Mouse (Mus musculus) WW6 (cell line): Measurements from ENCODE around the gene Kank2.
"Not testable (repeated sequence)": the region's sequence is repeated elsewhere in the genome, so short reads cannot be mapped to it uniquely, and the experiment has no call there.

Experiments used
- DNase-seq: peaks from one replicate; pipeline ENCODE4 v3.0.0-alpha.2; 2013; ENCODE audit warnings: low read depth, low spot score

The Kank2 gene

GRCm38 (mm10) chr9:21784517-21785307 is 13.8 kb downstream of the Kank2 start:
- DNase-seq, result no peak

- DNase-seq, result no peak
These were observed 16.7 kb downstream of the Kank2 start for GRCm38 (mm10) chr9:21781657-21782468.

GRCm38 (mm10) chr9:21777726-21778125 is 20.8 kb downstream of the Kank2 start:
- no peak for DNase-seq

- no peak for DNase-seq
These were observed 24.2 kb downstream of the Kank2 start for GRCm38 (mm10) chr9:21774353-21774752.

- not testable (repeated sequence) for DNase-seq
These were observed 25.1 kb downstream of the Kank2 start for GRCm38 (mm10) chr9:21773396-21773795.

- DNase-seq, result no peak
These were observed 28.9 kb downstream of the Kank2 start for GRCm38 (mm10) chr9:21769558-21770183.

GRCm38 (mm10) chr9:21768511-21769411 is 29.8 kb downstream of the Kank2 start:
- no peak for DNase-seq

- no peak for DNase-seq
These were observed 30.6 kb downstream of the Kank2 start for GRCm38 (mm10) chr9:21767896-21768295.

GRCm38 (mm10) chr9:21764084-21764999 is 34.2 kb downstream of the Kank2 start:
- no peak for DNase-seq

GRCm38 (mm10) chr9:21762135-21762534 is 36.4 kb downstream of the Kank2 start:
- peak; percentile 18 for DNase-seq

- peak; percentile 93 for DNase-seq
These were observed 38.1 kb downstream of the Kank2 start, which contains the start of gene Spc24 for GRCm38 (mm10) chr9:21760155-21761088. Spc24 (minus strand) TSS chr9:21760303.

- no peak for DNase-seq
These were observed 38.8 kb downstream of the Kank2 start for GRCm38 (mm10) chr9:21759718-21760117.

- DNase-seq, result no peak
These were observed 39.7 kb downstream of the Kank2 start for GRCm38 (mm10) chr9:21758576-21759529.

GRCm38 (mm10) chr9:21754516-21755321 is 43.8 kb downstream of the Kank2 start:
- no peak for DNase-seq

- no peak for DNase-seq
These were observed 44.5 kb downstream of the Kank2 start for GRCm38 (mm10) chr9:21754003-21754402.

GRCm38 (mm10) chr9:21752252-21752792 is 46.2 kb downstream of the Kank2 start:
- DNase-seq, result no peak

GRCm38 (mm10) chr9:21751347-21751746 is 47.2 kb downstream of the Kank2 start:
- DNase-seq, result no peak
